Mouse (Mus musculus) lung, adult 2 months (tissue): ENCODE measurements around the gene Sept3. TPM values are rescaled to one million over a fixed set of nuclear protein-coding genes. Genes with fewer than 3 reads are reported as not detected.
"Not testable (repeated sequence)": the region's sequence is repeated elsewhere in the genome, so short reads cannot be mapped to it uniquely, and the experiment has no call there.

Experiments used
- DNase-seq: peaks from one replicate; pipeline ENCODE4 v3.0.0; 2022
- H3K4me1 ChIP-seq: fragments of 200-500 bp; 2 replicates; pipeline ENCODE4 v1.6.1; 2011; ENCODE audit warnings: low read length; ENCODE audit not compliant: control insufficient read depth, insufficient read depth
- H3K4me3 ChIP-seq: fragments of 200-500 bp; replicated peaks from 2 replicates; pipeline ENCODE3; 2011; ENCODE audit warnings: low read depth, mild to moderate bottlenecking, control low read depth, low read length; ENCODE audit errors: extremely low read depth
- CTCF ChIP-seq: fragments of 200-500 bp; IDR thresholded peaks from 2 replicates; pipeline ENCODE4 v1.5.1; 2011; ENCODE audit warnings: mild to moderate bottlenecking, low read length, control low read depth; ENCODE audit not compliant: insufficient read depth
- POLR2A ChIP-seq: fragments of 200-500 bp; IDR thresholded peaks from 2 replicates; pipeline ENCODE4 v1.6.1; 2011; ENCODE audit warnings: low read depth, mild to moderate bottlenecking, control low read depth, low read length, borderline replicate concordance; ENCODE audit errors: extremely low read depth
- WGBS: fragments of 180-500 bp; shearing (Covaris S2); methylation state at CpG from one replicate; pipeline ENCODE4 v1.1.7; 2018; 5-methylcytosine and 5-hydroxymethylcytosine counted together
- polyA plus RNA-seq: library from polyadenylated mRNA; depleted of rRNA; stranded (reverse); fragments of >200 nt; gene quantifications from 2 replicates; pipeline ENCODE4 v1.2.3, GENCODE M21; 2012

The Sept3 gene
- polyA plus RNA-seq, 1 experiment, result 4.6 TPM

- under 1% methylated on average over 12 of the region's 12 CpGs for WGBS
Observed at GRCm38 (mm10) chr15:82243742-82244114, 31.0 kb upstream of the Sept3 start.

DNA sequence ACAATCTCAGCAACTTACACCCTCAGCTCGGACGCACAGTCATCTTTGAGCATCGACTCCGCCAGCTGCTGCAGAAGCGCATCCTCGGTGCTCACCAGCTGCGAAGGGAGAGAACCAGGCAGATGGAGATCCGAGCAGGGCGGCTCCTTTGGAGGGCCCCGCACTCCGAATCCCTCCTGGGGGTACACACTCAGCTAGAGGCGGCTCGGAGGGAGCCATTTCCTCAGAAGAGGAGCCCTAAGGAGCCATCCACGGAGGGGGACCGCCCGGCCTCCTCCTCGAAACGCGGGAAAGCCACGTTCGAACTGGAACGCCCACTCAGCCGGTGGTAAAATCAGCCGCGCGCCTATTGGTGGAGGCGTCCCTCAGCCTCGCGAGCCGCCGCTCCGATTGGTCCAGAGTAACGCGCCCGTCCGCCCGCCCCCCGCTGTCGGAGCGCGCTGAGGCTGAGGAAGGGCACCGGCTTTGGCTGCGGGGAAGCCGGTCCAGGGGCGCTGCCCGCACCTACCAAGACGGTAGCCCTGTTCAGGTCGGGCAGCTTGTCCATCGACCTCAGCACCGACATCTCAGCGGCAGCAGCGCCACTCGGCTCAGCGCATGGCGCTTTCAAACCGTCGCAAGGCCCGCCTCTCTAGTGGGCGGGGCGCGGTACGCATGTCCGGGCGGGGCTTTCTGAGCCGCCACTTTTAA is 30.4 kb upstream of the Sept3 start, which contains the start of gene Cenpm:
Gene Cenpm (minus strand): TSS at position 634 of the 690 bp plus-strand sequence.
- WGBS, result under 1% methylated on average over 65 of the region's 65 CpGs
- Histone ChIP-seq H3K4me3 (peak within 1 kb of the TSS; percentile 95), H3K4me1 (peaks cover 5% of the 10 kb centered on the region)
- peak; percentile 94 for DNase-seq
- TF ChIP-seq CTCF (no peak), POLR2A (no peak)

More at GRCm38 (mm10) chr15:82243742-82244114, 31.0 kb upstream of the Sept3 start:
- peaks cover 5% of the 10 kb centered on the region for H3K4me1 ChIP-seq
- peak overlapping the region; percentile 84 for H3K4me3 ChIP-seq
- DNase-seq, result no peak
- TF ChIP-seq CTCF, result no peak
- TF ChIP-seq POLR2A, result no peak

DNA sequence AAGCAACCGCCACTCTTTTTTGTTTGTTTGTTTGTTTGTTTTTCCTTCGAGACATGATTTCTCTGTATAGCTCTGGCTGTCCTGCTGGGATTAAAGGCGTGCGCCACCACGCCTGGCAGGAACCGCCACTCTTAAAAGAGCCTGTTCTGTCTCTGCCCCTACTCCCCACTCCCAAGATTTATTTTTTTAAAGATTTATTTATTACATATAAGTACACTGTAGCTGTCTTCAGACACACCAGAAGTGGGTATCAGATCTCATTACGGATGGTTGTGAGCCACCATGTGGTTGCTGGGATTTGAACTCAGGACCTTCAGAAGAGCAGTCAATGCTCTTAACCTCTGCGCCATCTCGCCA is 29.9 kb upstream of the Sept3 start:
- WGBS, result 21% methylated on average over 9 of the region's 9 CpGs
- DNase-seq, H3K4me1 ChIP-seq: not testable (repeated sequence)
- peak overlapping the region; percentile 31 for H3K4me3 ChIP-seq

DNA sequence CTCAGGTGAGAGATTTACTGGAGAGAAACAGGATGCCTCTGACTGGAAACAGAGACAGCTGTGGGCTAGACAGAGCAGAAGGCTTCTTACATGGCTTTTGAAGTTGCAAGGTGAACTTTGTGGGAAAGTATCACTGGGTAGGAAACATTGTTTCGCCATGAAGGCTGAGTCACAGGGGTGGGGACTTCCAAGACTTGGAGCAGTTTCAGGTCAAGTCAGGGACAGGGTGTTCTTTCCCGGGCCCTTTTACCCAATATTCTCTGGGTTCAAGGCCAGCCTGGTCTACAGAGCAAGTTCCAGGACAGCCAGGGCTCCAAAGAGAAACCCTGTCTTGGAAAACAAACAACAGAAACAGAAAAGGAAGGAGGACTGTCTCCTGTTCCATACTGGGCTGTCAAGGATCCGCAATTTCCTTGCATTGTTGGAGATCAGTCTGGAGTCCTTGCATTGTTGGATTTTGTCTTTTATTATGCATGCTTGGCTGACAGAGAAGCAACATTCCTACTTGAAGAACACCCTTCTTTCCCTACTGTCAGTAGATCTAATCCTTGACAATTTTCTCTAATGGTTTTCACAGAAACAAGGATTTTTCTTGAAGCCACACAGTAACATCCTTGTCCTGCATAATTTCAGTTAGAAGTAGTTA is 27.4 kb upstream of the Sept3 start:
- WGBS, result 53% methylated on average over 3 of the region's 3 CpGs
- TF ChIP-seq CTCF, result no peak
- no peak for TF ChIP-seq POLR2A
- DNase-seq, result no peak
- peaks cover 5% of the 10 kb centered on the region for H3K4me1 ChIP-seq
- no peak overlapping the region for H3K4me3 ChIP-seq

GRCm38 (mm10) chr15:82251579-82251978 is 23.1 kb upstream of the Sept3 start:
- WGBS, result 93% methylated on average over 3 of the region's 3 CpGs
- TF ChIP-seq CTCF (no peak), POLR2A (no peak)

DNA sequence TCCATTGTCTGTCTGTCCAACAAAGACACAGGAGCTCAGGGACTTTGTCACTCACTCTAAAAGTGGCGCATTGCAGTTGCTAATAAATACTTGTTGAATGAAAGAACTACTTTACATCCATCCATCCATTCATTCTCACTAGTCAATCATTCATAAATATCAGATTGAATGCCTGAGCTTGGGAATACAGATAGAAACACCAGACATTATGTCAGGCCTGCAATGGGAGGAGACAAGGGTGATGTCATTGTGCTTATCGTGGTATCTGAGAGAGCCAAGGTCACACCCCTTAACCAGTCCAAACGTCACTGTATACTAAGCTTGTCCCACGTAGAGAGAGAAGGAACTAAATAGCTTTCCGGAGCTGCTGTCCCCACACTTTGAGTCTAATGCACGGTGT is 22.6 kb upstream of the Sept3 start, which contains the start of gene 1500009C09Rik:
Gene 1500009C09Rik (plus strand): TSS at position 301 of the 400 bp plus-strand sequence.
- no peak for DNase-seq
- Histone ChIP-seq H3K4me3 (no peak within 1 kb of the TSS), H3K4me1 (no peaks in the 10 kb centered on the region)
- 75% methylated on average over 6 of the region's 6 CpGs for WGBS
- TF ChIP-seq CTCF, result no peak
- no peak for TF ChIP-seq POLR2A

More at GRCm38 (mm10) chr15:82251579-82251978, 23.1 kb upstream of the Sept3 start:
- Histone ChIP-seq H3K4me1 (no peaks in the 10 kb centered on the region), H3K4me3 (no peak overlapping the region)
- no peak for DNase-seq

DNA sequence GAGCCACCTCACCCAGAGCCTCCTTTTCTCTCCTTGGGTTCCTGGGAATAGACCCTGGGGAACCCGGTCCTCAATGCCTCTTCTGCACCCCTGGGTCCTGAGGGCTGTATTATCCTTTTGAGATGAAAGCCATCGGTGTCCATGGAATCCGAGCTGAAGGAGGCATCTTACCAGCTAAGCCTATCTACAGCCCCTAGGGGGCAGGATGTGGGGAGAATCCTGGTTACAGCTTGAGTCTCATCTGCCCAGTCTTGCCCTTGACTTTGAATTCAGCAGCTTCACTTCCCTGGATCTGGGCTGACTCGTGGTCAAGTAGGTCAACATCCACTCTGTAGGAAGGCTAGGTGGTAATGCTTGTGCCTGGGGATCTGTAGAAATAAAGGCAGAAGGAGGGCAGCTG is 19.4 kb upstream of the Sept3 start:
- Histone ChIP-seq H3K4me3 (no peak overlapping the region), H3K4me1 (no peaks in the 10 kb centered on the region)
- TF ChIP-seq CTCF (no peak), POLR2A (no peak)
- 45% methylated on average over 4 of the region's 4 CpGs for WGBS
- no peak for DNase-seq

DNA sequence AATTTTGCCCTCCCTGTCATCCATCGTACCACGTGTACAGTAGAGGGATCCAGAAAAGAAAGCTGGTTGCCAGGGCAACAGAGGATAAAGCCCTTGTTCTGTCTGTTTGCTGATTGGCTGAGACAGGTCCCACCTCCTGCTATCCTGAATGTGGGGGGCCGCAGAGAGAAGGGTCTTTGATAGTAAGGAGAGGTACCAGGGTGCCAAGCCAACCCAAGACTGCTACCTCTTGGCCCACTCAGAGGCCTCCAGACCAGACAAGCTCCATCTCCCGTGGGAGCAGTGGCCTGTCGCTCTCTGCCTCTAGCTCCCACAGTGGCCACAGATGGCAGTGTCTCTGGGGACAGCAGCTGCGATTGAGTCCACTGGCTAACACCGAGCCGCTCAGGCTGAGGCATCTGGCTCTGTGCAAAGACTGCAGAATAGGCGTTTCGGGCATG is 18.7 kb upstream of the Sept3 start:
- 29% methylated on average over 10 of the region's 10 CpGs for WGBS
- TF ChIP-seq POLR2A, result no peak
- no peak for TF ChIP-seq CTCF
- H3K4me1 ChIP-seq, result no peaks in the 10 kb centered on the region
- no peak for DNase-seq
- H3K4me3 ChIP-seq, result no peak overlapping the region

- TF ChIP-seq CTCF, result peak; percentile 83
- TF ChIP-seq POLR2A, result no peak
- 11% methylated on average over 16 of the region's 16 CpGs for WGBS
- DNase-seq, result peak; percentile 45
- no peaks in the 10 kb centered on the region for H3K4me1 ChIP-seq
- H3K4me3 ChIP-seq, result no peak overlapping the region
Observed at GRCm38 (mm10) chr15:82259510-82259909, 15.2 kb upstream of the Sept3 start.

DNA sequence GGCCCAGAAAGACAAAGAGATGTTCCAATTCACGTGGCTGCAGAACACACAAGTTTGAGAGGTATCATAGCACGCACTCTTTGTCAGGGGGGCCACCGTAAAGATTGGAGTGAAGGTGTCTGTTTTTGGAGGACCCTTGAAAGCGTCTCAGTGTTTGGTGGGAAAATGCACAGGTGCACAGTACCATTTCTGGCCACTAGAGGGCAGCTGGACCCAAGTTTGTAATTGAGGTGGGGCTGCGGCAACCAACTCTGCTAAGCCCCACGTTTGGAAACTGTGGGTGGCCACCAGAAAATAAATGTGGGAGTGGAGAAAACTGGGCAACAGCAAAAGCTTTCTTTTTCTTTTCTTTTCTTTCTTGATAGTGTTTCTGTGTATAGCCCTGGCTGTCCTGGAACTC is 8.3 kb upstream of the Sept3 start:
- TF ChIP-seq POLR2A (no peak), CTCF (peak; percentile 91)
- Histone ChIP-seq H3K4me1 (no peaks in the 10 kb centered on the region), H3K4me3 (no peak overlapping the region)
- WGBS, result 8% methylated on average over 6 of the region's 6 CpGs
- DNase-seq, result peak; percentile 72
